Mouse (Mus musculus): Measurements from ENCODE around the gene Ssr2.

GRCm38 (mm10) chr3:88537146-88537545 lies 38.5 kb upstream of the Ssr2 start:
- TF ChIP-seq CTCF (IDR thresholded peaks at IDR 0.05; ENCODE audit: extremely low read depth, insufficient read depth, insufficient read length, insufficient replicate concordance) = no peak
- TF ChIP-seq POLR2A (IDR thresholded peaks at IDR 0.05; ENCODE audit: low read depth, low read length) = no peak
